In the genomic region with DNA sequence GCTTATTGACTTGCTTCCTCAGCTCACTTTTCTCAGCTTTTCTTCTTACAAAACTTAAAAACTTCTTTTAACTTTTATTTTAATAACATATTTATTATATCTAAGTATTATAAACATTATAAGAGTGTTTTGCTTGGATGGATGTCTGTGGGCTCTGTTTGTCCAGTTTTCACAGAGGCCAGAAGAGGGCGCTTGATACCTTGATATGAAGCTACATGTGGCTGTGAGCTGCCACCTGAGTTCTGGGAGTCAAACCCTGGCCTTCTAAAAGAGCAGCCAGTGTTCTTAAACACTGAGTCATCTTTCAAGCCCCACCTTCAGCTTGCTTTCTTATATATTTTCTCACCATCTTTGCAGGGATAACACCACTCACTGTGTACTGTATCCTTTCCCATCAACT, we compare ENCODE assay signal across 8 mouse cellular contexts.
DNase-seq lines count a peak whose midpoint lies in the region; ATAC-seq and TF ChIP-seq lines count a peak whose summit lies in the region.

No protein-coding gene starts in this region.

- intact Hi-C loops in gastrocnemius, postnatal 14 days (cut with DNase I; ENCODE audit: low total_unique reads): loop anchor here (2.0 kb wide), 1 partner anchor 65 kb away; no protein-coding TSS in a partner anchor

- WGBS in midbrain, embryonic 14.5 days: 0% methylated on average over 1 of the region's 1 CpGs
- WGBS in midbrain, embryonic 15.5 days: 4% methylated on average over 1 of the region's 1 CpGs

- no peak overlapping the region for H3K4me3 ChIP-seq in midbrain, embryonic 14.5 days (replicated peaks; ENCODE audit: low read depth, low read length)
- H3K4me3 ChIP-seq in midbrain, embryonic 15.5 days: no peak overlapping the region
- no peak overlapping the region for H3K4me3 ChIP-seq in layer of hippocampus, adult 2 months

- no peaks in the 10 kb centered on the region for H3K36me3 ChIP-seq in midbrain, embryonic 14.5 days (ENCODE audit: control insufficient read depth, insufficient read depth, low read length)
- no peaks in the 10 kb centered on the region for H3K36me3 ChIP-seq in midbrain, embryonic 15.5 days (replicated peaks)

- TF ChIP-seq POLR2A in brain, embryonic 14.5 days (IDR thresholded peaks at IDR 0.05; ENCODE audit: borderline replicate concordance, extremely low read depth, insufficient read depth, insufficient read length, poor library complexity, severe bottlenecking): no peak

- no peaks in the 10 kb centered on the region for H3K27me3 ChIP-seq in midbrain, embryonic 14.5 days (ENCODE audit: control insufficient read depth, insufficient read depth, low read length)
- H3K27me3 ChIP-seq in midbrain, embryonic 15.5 days (replicated peaks): no peaks in the 10 kb centered on the region

- no peak overlapping the region for H3K4me2 ChIP-seq in midbrain, embryonic 14.5 days (ENCODE audit: low read length)
- no peak overlapping the region for H3K4me2 ChIP-seq in midbrain, embryonic 15.5 days

- TF ChIP-seq CTCF in brain, embryonic 14.5 days (IDR thresholded peaks at IDR 0.05; ENCODE audit: borderline replicate concordance, extremely low read depth, insufficient read depth, insufficient read length): peak; percentile 42; the same call in 1 of the 2 replicates
- peak; percentile 75 for TF ChIP-seq CTCF in layer of hippocampus, adult 2 months (conservative IDR thresholded peaks at IDR 0.05)

- peak; percentile 4 for DNase-seq in gastrocnemius, postnatal 14 days
- DNase-seq in gastrocnemius, postnatal 4 days (ENCODE audit: low spot score in 2 of 2): no peak
- peak; percentile 60 for DNase-seq in midbrain, embryonic 14.5 days
- peak; percentile 38 for DNase-seq in brain, embryonic 14.5 days (ENCODE audit: low read depth)
- peak in 1 of 2 experiments; percentile 11 for DNase-seq in layer of hippocampus, adult 2 months (ENCODE audit: low spot score in 2 of 2)
- DNase-seq in right cerebral cortex, postnatal 25 days: peak; percentile 4
- no peak for DNase-seq in spleen, postnatal 36 days (ENCODE audit: low spot score in 2 of 2)

- H3K9me3 ChIP-seq in midbrain, embryonic 14.5 days (ENCODE audit: control insufficient read depth, low read length): no peaks in the 10 kb centered on the region
- H3K9me3 ChIP-seq in midbrain, embryonic 15.5 days: no peaks in the 10 kb centered on the region

- no peak overlapping the region for H3K27ac ChIP-seq in midbrain, embryonic 14.5 days (replicated peaks; ENCODE audit: low read depth, low read length)
- no peak overlapping the region for H3K27ac ChIP-seq in midbrain, embryonic 15.5 days
- H3K27ac ChIP-seq in layer of hippocampus, adult 2 months: no peak overlapping the region

- no peak overlapping the region for H3K9ac ChIP-seq in midbrain, embryonic 14.5 days (replicated peaks; ENCODE audit: low read length)
- no peak overlapping the region for H3K9ac ChIP-seq in midbrain, embryonic 15.5 days

- no peak for ATAC-seq in midbrain, embryonic 14.5 days (ENCODE audit: low FRiP score, low TSS enrichment)
- no peak for ATAC-seq in midbrain, embryonic 15.5 days (replicated peaks)

- no peaks in the 10 kb centered on the region for H3K4me1 ChIP-seq in midbrain, embryonic 14.5 days (ENCODE audit: control insufficient read depth, insufficient read depth, low read length)
- H3K4me1 ChIP-seq in midbrain, embryonic 15.5 days: no peaks in the 10 kb centered on the region

Comparison
In these comparisons a context has a peak if more than half of its experiments do, and no peak if none do; other contexts are left out.
1. DNase-seq: peak in gastrocnemius, postnatal 14 days (single experiment), midbrain, embryonic 14.5 days (single experiment), brain, embryonic 14.5 days (single experiment) and right cerebral cortex, postnatal 25 days (single experiment); none in gastrocnemius, postnatal 4 days (0 of 2) and spleen, postnatal 36 days (0 of 2).